In genomic region chr15:89500221-89500791, GRCm38 (mm10) we compare ENCODE assay signal across 7 mouse cellular contexts. TPM values are rescaled to one million over a fixed set of nuclear protein-coding genes. Genes with fewer than 3 reads are reported as not detected.
A peak's percentile ranks its signal among the peaks of the same experiment; 100 is the strongest.
DNase-seq lines count a peak whose midpoint lies in the region; ATAC-seq and TF ChIP-seq lines count a peak whose summit lies in the region.

No protein-coding gene starts in this region.

- no peaks in the 10 kb centered on the region for H3K36me3 ChIP-seq in heart, embryonic 15.5 days
- H3K36me3 ChIP-seq in liver, embryonic 14.5 days (replicated peaks; ENCODE audit: control insufficient read depth, insufficient read depth, low read depth) = no peaks in the 10 kb centered on the region

- DNase-seq in right cerebral cortex, postnatal 4 days = peak; percentile 33
- no peak for DNase-seq in right cerebral cortex, adult 18-20 months
- DNase-seq in liver, embryonic 14.5 days (ENCODE audit: low read depth in 3 of 3, low spot score in 3 of 3) = no peak
- no peak for DNase-seq in frontal cortex, postnatal 14 days (ENCODE audit: low spot score in 2 of 2)

- no peak overlapping the region for H3K27ac ChIP-seq in heart, embryonic 15.5 days
- H3K27ac ChIP-seq in liver, embryonic 14.5 days = no peak overlapping the region

- peaks cover 51% of the 10 kb centered on the region for H3K27me3 ChIP-seq in heart, embryonic 15.5 days
- H3K27me3 ChIP-seq in liver, embryonic 14.5 days (ENCODE audit: control insufficient read depth, insufficient read depth, low read length) = peaks cover 16% of the 10 kb centered on the region

- TF ChIP-seq EP300 in liver, embryonic 14.5 days (IDR thresholded peaks at IDR 0.05; ENCODE audit: low read depth) = no peak

- H3K9ac ChIP-seq in heart, embryonic 15.5 days = peak overlapping the region; percentile 61
- no peak overlapping the region for H3K9ac ChIP-seq in liver, embryonic 14.5 days (replicated peaks)

- no peak for TF ChIP-seq CTCF in liver, embryonic 14.5 days (IDR thresholded peaks at IDR 0.05; ENCODE audit: low read depth)

- H3K4me3 ChIP-seq in heart, embryonic 15.5 days = peak overlapping the region; percentile 78
- peak overlapping the region; percentile 64 to 66 for H3K4me3 ChIP-seq in liver, embryonic 14.5 days (ENCODE audit: insufficient read depth in 1 of 2, low read depth in 2 of 2, low read length in 2 of 2)

- peak overlapping the region; percentile 89 for H3K4me2 ChIP-seq in heart, embryonic 15.5 days
- H3K4me2 ChIP-seq in liver, embryonic 14.5 days (ENCODE audit: low read depth) = peak overlapping the region; percentile 71

- 0 out of 2 replicates have a peak, but pooled peaks have one; percentile 3 for ATAC-seq in common myeloid progenitor, adult 5-6 weeks (replicated peaks; ENCODE audit: low read depth, poor library complexity, severe bottlenecking)
- no peak for ATAC-seq in heart, embryonic 15.5 days (replicated peaks; ENCODE audit: insufficient number of reproducible peaks, insufficient read depth, low FRiP score, low read depth)
- ATAC-seq in liver, embryonic 14.5 days (ENCODE audit: insufficient read depth) = peak; percentile 58; the same call in 1 of the 2 replicates
- no peak for ATAC-seq in monocyte, adult 5-6 weeks (replicated peaks; ENCODE audit: insufficient number of reproducible peaks, low FRiP score, low TSS enrichment, poor library complexity, severe bottlenecking)

- H3K4me1 ChIP-seq in heart, embryonic 15.5 days (replicated peaks) = peaks cover 28% of the 10 kb centered on the region
- peaks cover 0 to 2% of the 10 kb centered on the region in 2 experiments; a peak in 1 of 4 replicates for H3K4me1 ChIP-seq in liver, embryonic 14.5 days (replicated peaks; ENCODE audit: control insufficient read depth in 2 of 2, insufficient read depth in 2 of 2, low read length in 1 of 2)

- no peaks in the 10 kb centered on the region for H3K9me3 ChIP-seq in heart, embryonic 15.5 days (replicated peaks)
- no peaks in the 10 kb centered on the region for H3K9me3 ChIP-seq in liver, embryonic 14.5 days (ENCODE audit: control insufficient read depth, low read length)

- 2% methylated on average over 35 of the region's 35 CpGs for WGBS in heart, embryonic 15.5 days
- WGBS in liver, embryonic 14.5 days (ENCODE audit: insufficient replicate concordance) = 9% methylated on average over 35 of the region's 35 CpGs

RNA-seq across cellular contexts. Expression of gene Shank3, which starts 0.9 kb away (rescaled TPM):
- total RNA-seq in common myeloid progenitor, adult 5-6 weeks (2017) = 10.2 and 14.9 TPM in 2 replicates
- polyA plus RNA-seq in heart, embryonic 15.5 days (2015; fragmentation: Nextera tagmentation; extraction: Ambion mirVana) = 1.4 and 2.1 TPM in 2 replicates
- 2.0 and 2.1 TPM in 2 replicates for polyA plus RNA-seq in liver, embryonic 14.5 days (2012; rRNA removed)
- polyA plus RNA-seq in liver, embryonic 14.5 days (2014; fragmentation: Nextera tagmentation; extraction: Ambion mirVana) = 0.39 and 0.63 TPM in 2 replicates
- total RNA-seq in monocyte, adult 5-6 weeks (2017) = not detected in 3 replicates

RNA-seq across cellular contexts. Expression of gene Arsa, which starts 23.1 kb away (rescaled TPM):
- 9.4 and 12.9 TPM in 2 replicates for total RNA-seq in common myeloid progenitor, adult 5-6 weeks (2017)
- polyA plus RNA-seq in heart, embryonic 15.5 days (2015; fragmentation: Nextera tagmentation; extraction: Ambion mirVana) = 16.3 and 19.9 TPM in 2 replicates
- 3.2 and 3.4 TPM in 2 replicates for polyA plus RNA-seq in liver, embryonic 14.5 days (2012; rRNA removed)
- 2.7 and 3.1 TPM in 2 replicates for polyA plus RNA-seq in liver, embryonic 14.5 days (2014; fragmentation: Nextera tagmentation; extraction: Ambion mirVana)
- 11.2 to 12.6 TPM (median 11.7 TPM) in 3 replicates for total RNA-seq in monocyte, adult 5-6 weeks (2017)

RNA-seq across cellular contexts. Expression of gene Mapk8ip2, which starts 46.6 kb away (rescaled TPM):
- total RNA-seq in common myeloid progenitor, adult 5-6 weeks (2017) = not detected in 2 replicates
- polyA plus RNA-seq in heart, embryonic 15.5 days (2015; fragmentation: Nextera tagmentation; extraction: Ambion mirVana) = 0.16 and 1.3 TPM in 2 replicates
- 0.02 and 0.08 TPM in 2 replicates for polyA plus RNA-seq in liver, embryonic 14.5 days (2012; rRNA removed)
- polyA plus RNA-seq in liver, embryonic 14.5 days (2014; fragmentation: Nextera tagmentation; extraction: Ambion mirVana) = not detected in 2 replicates
- not detected in 3 replicates for total RNA-seq in monocyte, adult 5-6 weeks (2017)

Comparison
In these comparisons a context has a peak if more than half of its experiments do, and no peak if none do; other contexts are left out.
1. ATAC-seq: peak in common myeloid progenitor, adult 5-6 weeks (single experiment) and liver, embryonic 14.5 days (single experiment); none in heart, embryonic 15.5 days (single experiment) and monocyte, adult 5-6 weeks (single experiment).
2. RNA of gene Shank3, which starts 0.9 kb away (total RNA-seq): 10.2 to 14.9 TPM in common myeloid progenitor, adult 5-6 weeks; not detected in monocyte, adult 5-6 weeks; every median in the first group is over 10 times any median in the second.